Mouse (Mus musculus): Measurements from ENCODE around the gene Fbxl15. TPM values are rescaled to one million over a fixed set of nuclear protein-coding genes. Genes with fewer than 3 reads are reported as not detected.

Fbxl15 gene
- polyA plus RNA-seq, 2 experiments = 6.3 to 10.0 TPM

- no peak overlapping the region for H3K4me2 ChIP-seq (ENCODE audit: low read depth)
- TF ChIP-seq EP300 (IDR thresholded peaks at IDR 0.05; ENCODE audit: low read depth) (no peak), CTCF (IDR thresholded peaks at IDR 0.05; ENCODE audit: low read depth) (no peak)
- 55% methylated on average over 13 of the region's 13 CpGs for WGBS (ENCODE audit: insufficient replicate concordance)
- H3K4me3 ChIP-seq (ENCODE audit: insufficient read depth in 1 of 2, low read depth in 2 of 2, low read length in 2 of 2) = no peak overlapping the region
- no peak for DNase-seq (ENCODE audit: low read depth in 3 of 3, low spot score in 3 of 3)
- no peaks in the 10 kb centered on the region for H3K36me3 ChIP-seq (replicated peaks; ENCODE audit: control insufficient read depth, insufficient read depth, low read depth)
- ATAC-seq (ENCODE audit: insufficient read depth) = no peak
- no peaks in the 10 kb centered on the region for H3K9me3 ChIP-seq (ENCODE audit: control insufficient read depth, low read length)
- no peak overlapping the region for H3K27ac ChIP-seq
- H3K4me1 ChIP-seq (replicated peaks; ENCODE audit: control insufficient read depth in 2 of 2, insufficient read depth in 2 of 2, low read length in 1 of 2) = peaks cover 9 to 11% of the 10 kb centered on the region in 2 experiments
- no peak overlapping the region for H3K9ac ChIP-seq (replicated peaks)
- H3K27me3 ChIP-seq (ENCODE audit: control insufficient read depth, insufficient read depth, low read length) = peaks cover 95% of the 10 kb centered on the region
Measured at GRCm38 (mm10) chr19:46322996-46323572, 4.9 kb upstream of the Fbxl15 start.

- no peak overlapping the region for H3K9ac ChIP-seq (replicated peaks)
- peaks cover 9 to 11% of the 10 kb centered on the region in 2 experiments for H3K4me1 ChIP-seq (replicated peaks; ENCODE audit: control insufficient read depth in 2 of 2, insufficient read depth in 2 of 2, low read length in 1 of 2)
- WGBS (ENCODE audit: insufficient replicate concordance) = 52% methylated on average over 5 of the region's 5 CpGs
- H3K4me3 ChIP-seq (ENCODE audit: insufficient read depth in 1 of 2, low read depth in 2 of 2, low read length in 2 of 2) = no peak overlapping the region
- H3K36me3 ChIP-seq (replicated peaks; ENCODE audit: control insufficient read depth, insufficient read depth, low read depth) = no peaks in the 10 kb centered on the region
- no peak overlapping the region for H3K4me2 ChIP-seq (ENCODE audit: low read depth)
- ATAC-seq (ENCODE audit: insufficient read depth) = no peak
- no peak for DNase-seq (ENCODE audit: low read depth in 3 of 3, low spot score in 3 of 3)
- no peaks in the 10 kb centered on the region for H3K9me3 ChIP-seq (ENCODE audit: control insufficient read depth, low read length)
- TF ChIP-seq EP300 (IDR thresholded peaks at IDR 0.05; ENCODE audit: low read depth) (no peak), CTCF (IDR thresholded peaks at IDR 0.05; ENCODE audit: low read depth) (no peak)
- H3K27ac ChIP-seq = no peak overlapping the region
- H3K27me3 ChIP-seq (ENCODE audit: control insufficient read depth, insufficient read depth, low read length) = peaks cover 89% of the 10 kb centered on the region
Measured at GRCm38 (mm10) chr19:46323716-46324115, 4.3 kb upstream of the Fbxl15 start.

- Histone ChIP-seq H3K4me1 (replicated peaks; ENCODE audit: control insufficient read depth in 2 of 2, insufficient read depth in 2 of 2, low read length in 1 of 2) (peaks cover 10 to 14% of the 10 kb centered on the region in 2 experiments), H3K27me3 (ENCODE audit: control insufficient read depth, insufficient read depth, low read length) (peaks cover 82% of the 10 kb centered on the region), H3K4me3 (ENCODE audit: insufficient read depth in 1 of 2, low read depth in 2 of 2, low read length in 2 of 2) (no peak overlapping the region), H3K36me3 (replicated peaks; ENCODE audit: control insufficient read depth, insufficient read depth, low read depth) (no peaks in the 10 kb centered on the region), H3K4me2 (ENCODE audit: low read depth) (no peak overlapping the region), H3K9me3 (ENCODE audit: control insufficient read depth, low read length) (no peaks in the 10 kb centered on the region), H3K27ac (no peak overlapping the region), H3K9ac (replicated peaks) (no peak overlapping the region)
- DNase-seq (ENCODE audit: low read depth in 3 of 3, low spot score in 3 of 3) = no peak
- TF ChIP-seq CTCF (IDR thresholded peaks at IDR 0.05; ENCODE audit: low read depth) (no peak), EP300 (IDR thresholded peaks at IDR 0.05; ENCODE audit: low read depth) (no peak)
- 47% methylated on average over 11 of the region's 11 CpGs for WGBS (ENCODE audit: insufficient replicate concordance)
- no peak for ATAC-seq (ENCODE audit: insufficient read depth)
Measured at GRCm38 (mm10) chr19:46324366-46324765, 3.6 kb upstream of the Fbxl15 start.

GRCm38 (mm10) chr19:46324918-46325317 is 3.1 kb upstream of the Fbxl15 start:
- peaks cover 77% of the 10 kb centered on the region for H3K27me3 ChIP-seq (ENCODE audit: control insufficient read depth, insufficient read depth, low read length)
- no peak overlapping the region for H3K9ac ChIP-seq (replicated peaks)
- no peak overlapping the region for H3K4me3 ChIP-seq (ENCODE audit: insufficient read depth in 1 of 2, low read depth in 2 of 2, low read length in 2 of 2)
- no peak overlapping the region for H3K4me2 ChIP-seq (ENCODE audit: low read depth)
- ATAC-seq (ENCODE audit: insufficient read depth) (no peak), DNase-seq (ENCODE audit: low read depth in 3 of 3, low spot score in 3 of 3) (no peak)
- 48% methylated on average over 5 of the region's 5 CpGs for WGBS (ENCODE audit: insufficient replicate concordance)
- H3K36me3 ChIP-seq (replicated peaks; ENCODE audit: control insufficient read depth, insufficient read depth, low read depth) = no peaks in the 10 kb centered on the region
- no peak overlapping the region for H3K27ac ChIP-seq
- peaks cover 13 to 20% of the 10 kb centered on the region in 2 experiments for H3K4me1 ChIP-seq (replicated peaks; ENCODE audit: control insufficient read depth in 2 of 2, insufficient read depth in 2 of 2, low read length in 1 of 2)
- no peaks in the 10 kb centered on the region for H3K9me3 ChIP-seq (ENCODE audit: control insufficient read depth, low read length)
- TF ChIP-seq CTCF (IDR thresholded peaks at IDR 0.05; ENCODE audit: low read depth) (no peak), EP300 (IDR thresholded peaks at IDR 0.05; ENCODE audit: low read depth) (no peak)

GRCm38 (mm10) chr19:46326019-46326755 is 1.8 kb upstream of the Fbxl15 start:
- H3K4me1 ChIP-seq (replicated peaks; ENCODE audit: control insufficient read depth in 2 of 2, insufficient read depth in 2 of 2, low read length in 1 of 2) = peaks cover 13 to 21% of the 10 kb centered on the region in 2 experiments
- no peak overlapping the region for H3K9ac ChIP-seq (replicated peaks)
- no peak overlapping the region for H3K27ac ChIP-seq
- no peak overlapping the region for H3K4me2 ChIP-seq (ENCODE audit: low read depth)
- ATAC-seq (ENCODE audit: insufficient read depth) (no peak), DNase-seq (ENCODE audit: low read depth in 3 of 3, low spot score in 3 of 3) (no peak)
- WGBS (ENCODE audit: insufficient replicate concordance) = 9% methylated on average over 29 of the region's 29 CpGs
- peaks cover 64% of the 10 kb centered on the region for H3K27me3 ChIP-seq (ENCODE audit: control insufficient read depth, insufficient read depth, low read length)
- peaks cover 5% of the 10 kb centered on the region; the same call in 1 of the 2 replicates for H3K36me3 ChIP-seq (replicated peaks; ENCODE audit: control insufficient read depth, insufficient read depth, low read depth)
- no peaks in the 10 kb centered on the region for H3K9me3 ChIP-seq (ENCODE audit: control insufficient read depth, low read length)
- TF ChIP-seq CTCF (IDR thresholded peaks at IDR 0.05; ENCODE audit: low read depth) (no peak), EP300 (IDR thresholded peaks at IDR 0.05; ENCODE audit: low read depth) (no peak)
- H3K4me3 ChIP-seq (ENCODE audit: insufficient read depth in 1 of 2, low read depth in 2 of 2, low read length in 2 of 2) = no peak overlapping the region

Data from liver, embryonic 14.5 days (tissue).